Mouse (Mus musculus): Measurements from ENCODE around the gene Coa5.

Gene Coa5

GRCm38 (mm10) chr1:37368125-37368524 lies 61.8 kb downstream of the Coa5 start:
- no peak for DNase-seq (ENCODE audit: low read depth, low spot score)

Measured in CD4-positive helper T cell, adult 2 months (primary cell).